Mouse (Mus musculus): ENCODE measurements at regions not wholly inside any gene's neighbourhood (a gene's known extent, or its start where the extent isn't known, plus 50 kb on each side); places are given as distances from the start of the nearest gene placed in this dataset.

GRCm38 (mm10) chr14:100618793-100619655, 334.5 kb upstream of the Klf12 start:
- ATAC-seq (replicated peaks; ENCODE audit: poor library complexity, severe bottlenecking), result no peak

GRCm38 (mm10) chr14:100610017-100610760, 325.7 kb upstream of the Klf12 start:
- ATAC-seq (replicated peaks; ENCODE audit: poor library complexity, severe bottlenecking), result no peak

- no peak for ATAC-seq (replicated peaks; ENCODE audit: poor library complexity, severe bottlenecking)
Observed at GRCm38 (mm10) chr14:100607109-100607508, 322.6 kb upstream of the Klf12 start.

- no peak for ATAC-seq (replicated peaks; ENCODE audit: poor library complexity, severe bottlenecking)
Observed at GRCm38 (mm10) chr14:100600886-100601451, 316.5 kb upstream of the Klf12 start.

GRCm38 (mm10) chr14:100570026-100570425, 285.5 kb upstream of the Klf12 start:
- no peak for ATAC-seq (replicated peaks; ENCODE audit: poor library complexity, severe bottlenecking)

- ATAC-seq (replicated peaks; ENCODE audit: poor library complexity, severe bottlenecking), result no peak
Observed at GRCm38 (mm10) chr14:100561884-100562283, 277.4 kb upstream of the Klf12 start.

GRCm38 (mm10) chr14:100558378-100558777, 273.9 kb upstream of the Klf12 start:
- no peak for ATAC-seq (replicated peaks; ENCODE audit: poor library complexity, severe bottlenecking)

- no peak for ATAC-seq (replicated peaks; ENCODE audit: poor library complexity, severe bottlenecking)
Observed at GRCm38 (mm10) chr14:100552466-100552865, 268.0 kb upstream of the Klf12 start.

GRCm38 (mm10) chr14:100550266-100550665, 265.8 kb upstream of the Klf12 start:
- no peak for ATAC-seq (replicated peaks; ENCODE audit: poor library complexity, severe bottlenecking)

- ATAC-seq (replicated peaks; ENCODE audit: poor library complexity, severe bottlenecking), result no peak
Observed at GRCm38 (mm10) chr14:100530217-100530616, 245.7 kb upstream of the Klf12 start.

- no peak for ATAC-seq (replicated peaks; ENCODE audit: poor library complexity, severe bottlenecking)
Observed at GRCm38 (mm10) chr14:100529758-100530157, 245.3 kb upstream of the Klf12 start.

- no peak for ATAC-seq (replicated peaks; ENCODE audit: poor library complexity, severe bottlenecking)
Observed at GRCm38 (mm10) chr14:100509396-100509795, 224.9 kb upstream of the Klf12 start.

- ATAC-seq (replicated peaks; ENCODE audit: poor library complexity, severe bottlenecking), result no peak
Observed at GRCm38 (mm10) chr14:100508087-100508486, 223.6 kb upstream of the Klf12 start.

- ATAC-seq (replicated peaks; ENCODE audit: poor library complexity, severe bottlenecking), result no peak
Observed at GRCm38 (mm10) chr14:100507616-100508015, 223.1 kb upstream of the Klf12 start.

GRCm38 (mm10) chr14:100488837-100489236, 204.4 kb upstream of the Klf12 start:
- ATAC-seq (replicated peaks; ENCODE audit: poor library complexity, severe bottlenecking), result no peak

- ATAC-seq (replicated peaks; ENCODE audit: poor library complexity, severe bottlenecking), result no peak
Observed at GRCm38 (mm10) chr14:100485489-100485888, 201.0 kb upstream of the Klf12 start.

GRCm38 (mm10) chr14:100484101-100484500, 199.6 kb upstream of the Klf12 start:
- ATAC-seq (replicated peaks; ENCODE audit: poor library complexity, severe bottlenecking), result no peak

GRCm38 (mm10) chr14:100477595-100478380, 193.3 kb upstream of the Klf12 start:
- ATAC-seq (replicated peaks; ENCODE audit: poor library complexity, severe bottlenecking), result no peak

- no peak for ATAC-seq (replicated peaks; ENCODE audit: poor library complexity, severe bottlenecking)
Observed at GRCm38 (mm10) chr14:100468311-100468710, 183.8 kb upstream of the Klf12 start.

GRCm38 (mm10) chr14:100462321-100462720, 177.8 kb upstream of the Klf12 start:
- no peak for ATAC-seq (replicated peaks; ENCODE audit: poor library complexity, severe bottlenecking)

Measured in granulocyte monocyte progenitor cell, adult 5-6 weeks (primary cell).